Mouse (Mus musculus): ENCODE results near the gene Cd300lb. TPM values are rescaled to one million over a fixed set of nuclear protein-coding genes. Genes with fewer than 3 reads are reported as not detected.

Cd300lb gene
- polyA plus RNA-seq (2014; fragmentation: Nextera tagmentation; extraction: Ambion mirVana), result not detected in 2 replicates

DNA sequence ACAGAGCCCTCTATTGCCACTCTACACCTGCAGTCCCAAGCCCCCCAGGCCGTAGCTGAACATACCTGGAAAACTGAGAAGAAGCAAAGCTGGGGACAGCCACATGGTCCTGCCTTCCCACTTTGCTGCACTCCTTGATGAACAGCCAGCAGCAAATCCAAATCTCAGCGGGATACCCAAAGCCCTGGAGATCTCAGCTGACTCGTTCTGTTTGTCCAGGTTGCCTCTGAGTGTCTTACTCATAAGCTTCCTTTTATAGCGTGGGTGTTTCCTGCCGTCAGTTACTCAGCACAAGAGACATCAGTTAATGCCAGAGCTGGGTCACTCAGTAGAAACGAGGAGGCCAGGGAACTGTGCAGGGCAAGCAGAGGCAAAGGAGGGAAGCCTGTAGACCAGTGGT, at the start of gene Cd300lb:
Gene Cd300lb (minus strand): TSS at position 243 of the 400 bp plus-strand sequence.
- Histone ChIP-seq H3K27ac (ENCODE audit: low read depth, low read length) (no peak within 1 kb of the TSS), H3K36me3 (ENCODE audit: control insufficient read depth, insufficient read depth, low read length) (no peaks in the 10 kb centered on the region), H3K4me2 (ENCODE audit: low read depth, low read length) (no peak within 1 kb of the TSS), H3K27me3 (ENCODE audit: control insufficient read depth, insufficient read depth, low read length) (no peaks in the 10 kb centered on the region), H3K4me1 (ENCODE audit: control insufficient read depth, insufficient read depth, low read length) (no peaks in the 10 kb centered on the region), H3K9ac (replicated peaks; ENCODE audit: low read depth, low read length) (no peak within 1 kb of the TSS), H3K9me3 (ENCODE audit: control insufficient read depth, low read length) (no peaks in the 10 kb centered on the region), H3K4me3 (ENCODE audit: low read depth, low read length) (no peak within 1 kb of the TSS)
- no peak for ATAC-seq (ENCODE audit: low read depth)
- WGBS, result 55% methylated on average over 6 of the region's 6 CpGs

DNA sequence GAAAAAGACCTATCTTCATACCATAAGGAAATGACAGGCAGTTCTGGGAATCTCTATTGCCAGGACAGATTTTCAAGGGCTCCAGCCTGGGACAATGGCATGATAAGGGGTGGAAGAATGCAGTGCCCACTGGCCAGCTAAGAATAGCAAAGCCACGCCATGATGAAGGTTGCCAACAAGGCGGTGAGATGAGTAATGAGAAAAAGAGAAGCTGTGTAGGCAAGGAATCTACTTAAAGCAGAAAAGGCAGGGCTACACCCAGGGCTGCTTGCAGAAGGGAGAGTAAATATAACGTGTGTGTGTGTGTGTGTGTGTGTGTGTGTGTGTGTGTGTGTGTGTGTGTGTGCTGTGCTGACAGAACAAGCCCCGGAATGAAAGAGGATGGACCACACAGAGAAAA, 47.7 kb upstream of the Cd300lb start:
- H3K27me3 ChIP-seq (ENCODE audit: control insufficient read depth, insufficient read depth, low read length), result no peaks in the 10 kb centered on the region
- no peaks in the 10 kb centered on the region for H3K4me1 ChIP-seq (ENCODE audit: control insufficient read depth, insufficient read depth, low read length)
- no peak overlapping the region for H3K27ac ChIP-seq (ENCODE audit: low read depth, low read length)
- no peaks in the 10 kb centered on the region for H3K36me3 ChIP-seq (ENCODE audit: control insufficient read depth, insufficient read depth, low read length)
- no peaks in the 10 kb centered on the region; the same call in 1 of the 2 replicates for H3K9me3 ChIP-seq (ENCODE audit: control insufficient read depth, low read length)
- H3K4me2 ChIP-seq (ENCODE audit: low read depth, low read length), result no peak overlapping the region
- H3K9ac ChIP-seq (replicated peaks; ENCODE audit: low read depth, low read length), result no peak overlapping the region
- no peak for ATAC-seq (ENCODE audit: low read depth)
- no peak overlapping the region for H3K4me3 ChIP-seq (ENCODE audit: low read depth, low read length)
- WGBS, result 81% methylated on average over 4 of the region's 4 CpGs

DNA sequence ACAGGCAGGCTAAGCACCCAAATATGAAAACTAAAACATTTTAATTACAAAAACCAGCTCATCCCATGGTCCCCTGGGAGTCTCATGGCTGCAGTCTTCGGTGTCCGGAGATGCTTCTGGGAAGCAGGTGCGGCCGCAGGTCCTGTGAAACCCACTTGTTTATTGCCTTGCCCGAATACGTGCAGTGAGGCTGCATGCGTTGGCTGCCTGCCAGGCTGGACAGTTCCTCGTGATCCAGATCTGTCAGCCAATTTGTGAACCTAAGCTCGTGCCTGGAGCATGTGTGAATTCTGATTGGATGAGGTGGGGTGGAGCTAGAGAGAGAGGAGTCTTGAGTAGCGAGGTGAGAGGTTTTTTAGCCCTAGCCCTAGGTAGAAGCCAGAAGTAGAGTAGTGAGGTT, 38.5 kb upstream of the Cd300lb start:
- H3K27ac ChIP-seq (ENCODE audit: low read depth, low read length), result no peak overlapping the region
- H3K9ac ChIP-seq (replicated peaks; ENCODE audit: low read depth, low read length), result no peak overlapping the region
- H3K4me2 ChIP-seq (ENCODE audit: low read depth, low read length), result no peak overlapping the region
- 82% methylated on average over 10 of the region's 10 CpGs for WGBS
- H3K4me1 ChIP-seq (ENCODE audit: control insufficient read depth, insufficient read depth, low read length), result no peaks in the 10 kb centered on the region
- H3K27me3 ChIP-seq (ENCODE audit: control insufficient read depth, insufficient read depth, low read length), result no peaks in the 10 kb centered on the region
- H3K9me3 ChIP-seq (ENCODE audit: control insufficient read depth, low read length), result no peaks in the 10 kb centered on the region
- no peak for ATAC-seq (ENCODE audit: low read depth)
- no peak overlapping the region for H3K4me3 ChIP-seq (ENCODE audit: low read depth, low read length)
- H3K36me3 ChIP-seq (ENCODE audit: control insufficient read depth, insufficient read depth, low read length), result no peaks in the 10 kb centered on the region

- WGBS, result 86% methylated on average over 9 of the region's 9 CpGs
These were observed 34.6 kb upstream of the Cd300lb start, which contains the start of gene Cd300c for GRCm38 (mm10) chr11:114968752-114969207. Gene Cd300c (minus strand): TSS chr11:114969157.

DNA sequence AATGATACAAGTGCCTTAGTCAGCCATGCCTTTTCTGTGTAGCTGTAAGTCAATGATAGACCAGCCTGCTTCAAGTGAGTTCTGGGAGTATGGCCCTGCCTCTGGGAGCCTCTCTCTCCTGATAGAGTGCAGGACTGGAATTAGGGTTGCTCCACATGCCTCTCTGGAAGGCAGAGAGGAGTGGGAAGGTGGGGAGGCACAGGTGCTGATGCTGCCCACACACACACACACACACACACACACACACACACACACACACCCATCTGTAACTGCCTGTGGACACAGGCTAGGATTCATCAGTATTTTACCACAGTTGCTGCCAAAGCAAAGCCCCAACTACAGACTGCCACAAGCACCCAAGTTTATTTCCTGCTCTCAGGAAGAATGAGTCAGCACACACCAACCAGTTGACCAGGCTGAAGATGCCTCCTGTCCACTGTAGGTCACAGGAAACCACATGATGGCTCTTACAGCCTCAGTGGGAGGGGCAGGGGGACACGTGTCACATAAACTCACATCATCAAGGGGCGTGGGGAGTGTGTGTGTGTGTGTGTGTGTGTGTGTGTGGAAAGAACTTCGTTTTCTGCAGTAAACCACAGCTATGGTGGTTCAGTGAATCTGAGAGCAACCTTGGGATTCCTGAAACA, 31.1 kb upstream of the Cd300lb start:
- H3K27ac ChIP-seq (ENCODE audit: low read depth, low read length), result no peak overlapping the region
- no peaks in the 10 kb centered on the region for H3K4me1 ChIP-seq (ENCODE audit: control insufficient read depth, insufficient read depth, low read length)
- no peaks in the 10 kb centered on the region for H3K9me3 ChIP-seq (ENCODE audit: control insufficient read depth, low read length)
- WGBS, result 71% methylated on average over 3 of the region's 3 CpGs
- no peaks in the 10 kb centered on the region for H3K27me3 ChIP-seq (ENCODE audit: control insufficient read depth, insufficient read depth, low read length)
- no peak for ATAC-seq (ENCODE audit: low read depth)
- no peak overlapping the region for H3K4me3 ChIP-seq (ENCODE audit: low read depth, low read length)
- H3K36me3 ChIP-seq (ENCODE audit: control insufficient read depth, insufficient read depth, low read length), result no peaks in the 10 kb centered on the region
- no peak overlapping the region for H3K9ac ChIP-seq (replicated peaks; ENCODE audit: low read depth, low read length)
- H3K4me2 ChIP-seq (ENCODE audit: low read depth, low read length), result no peak overlapping the region

More at GRCm38 (mm10) chr11:114968752-114969207, 34.6 kb upstream of the Cd300lb start, which contains the start of gene Cd300c:
- Histone ChIP-seq H3K27ac (ENCODE audit: low read depth, low read length) (no peak within 1 kb of the TSS), H3K27me3 (ENCODE audit: control insufficient read depth, insufficient read depth, low read length) (no peaks in the 10 kb centered on the region), H3K4me1 (ENCODE audit: control insufficient read depth, insufficient read depth, low read length) (no peaks in the 10 kb centered on the region), H3K9ac (replicated peaks; ENCODE audit: low read depth, low read length) (no peak within 1 kb of the TSS), H3K36me3 (ENCODE audit: control insufficient read depth, insufficient read depth, low read length) (no peaks in the 10 kb centered on the region), H3K4me2 (ENCODE audit: low read depth, low read length) (no peak within 1 kb of the TSS), H3K9me3 (ENCODE audit: control insufficient read depth, low read length) (no peaks in the 10 kb centered on the region), H3K4me3 (ENCODE audit: low read depth, low read length) (no peak within 1 kb of the TSS)
- ATAC-seq (ENCODE audit: low read depth), result no peak

- H3K27ac ChIP-seq (ENCODE audit: low read depth, low read length), result no peak overlapping the region
- H3K4me1 ChIP-seq (ENCODE audit: control insufficient read depth, insufficient read depth, low read length), result no peaks in the 10 kb centered on the region
- no peak overlapping the region for H3K9ac ChIP-seq (replicated peaks; ENCODE audit: low read depth, low read length)
- H3K4me2 ChIP-seq (ENCODE audit: low read depth, low read length), result no peak overlapping the region
- H3K36me3 ChIP-seq (ENCODE audit: control insufficient read depth, insufficient read depth, low read length), result no peaks in the 10 kb centered on the region
- H3K4me3 ChIP-seq (ENCODE audit: low read depth, low read length), result no peak overlapping the region
- WGBS, result 70% methylated on average over 1 of the region's 1 CpGs
- H3K27me3 ChIP-seq (ENCODE audit: control insufficient read depth, insufficient read depth, low read length), result no peaks in the 10 kb centered on the region
- H3K9me3 ChIP-seq (ENCODE audit: control insufficient read depth, low read length), result no peaks in the 10 kb centered on the region
- ATAC-seq (ENCODE audit: low read depth), result no peak
These were observed 26.2 kb upstream of the Cd300lb start for GRCm38 (mm10) chr11:114960369-114960768.

GRCm38 (mm10) chr11:114933591-114933990, 595 bp downstream of the Cd300lb start:
- H3K36me3 ChIP-seq (ENCODE audit: control insufficient read depth, insufficient read depth, low read length), result no peaks in the 10 kb centered on the region
- no peaks in the 10 kb centered on the region for H3K27me3 ChIP-seq (ENCODE audit: control insufficient read depth, insufficient read depth, low read length)
- WGBS, result 73% methylated on average over 4 of the region's 4 CpGs
- no peak overlapping the region for H3K9ac ChIP-seq (replicated peaks; ENCODE audit: low read depth, low read length)
- H3K27ac ChIP-seq (ENCODE audit: low read depth, low read length), result no peak overlapping the region
- ATAC-seq (ENCODE audit: low read depth), result no peak
- no peak overlapping the region for H3K4me2 ChIP-seq (ENCODE audit: low read depth, low read length)
- no peaks in the 10 kb centered on the region for H3K4me1 ChIP-seq (ENCODE audit: control insufficient read depth, insufficient read depth, low read length)
- H3K9me3 ChIP-seq (ENCODE audit: control insufficient read depth, low read length), result no peaks in the 10 kb centered on the region
- no peak overlapping the region for H3K4me3 ChIP-seq (ENCODE audit: low read depth, low read length)

DNA sequence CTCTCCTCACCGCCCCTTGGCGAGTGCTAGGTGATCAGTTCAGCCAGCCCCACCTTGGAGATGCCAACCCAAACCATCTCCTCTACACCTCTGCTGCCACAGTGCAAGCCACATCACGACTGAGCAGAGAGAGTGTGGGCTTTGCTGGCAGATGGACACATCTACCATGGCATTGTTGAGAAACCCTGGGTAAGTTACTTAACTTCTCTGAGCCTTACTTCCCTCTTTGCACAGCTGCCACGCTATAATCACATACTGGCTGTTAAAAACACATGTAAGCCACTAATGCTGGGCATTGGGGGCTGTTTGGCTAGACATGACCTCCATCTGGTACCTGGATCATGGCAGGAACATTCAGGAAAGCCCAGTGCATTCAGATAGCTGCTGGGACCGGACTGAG, 3.1 kb downstream of the Cd300lb start:
- ATAC-seq (ENCODE audit: low read depth), result no peak
- Histone ChIP-seq H3K9me3 (ENCODE audit: control insufficient read depth, low read length) (no peaks in the 10 kb centered on the region), H3K9ac (replicated peaks; ENCODE audit: low read depth, low read length) (no peak overlapping the region), H3K4me2 (ENCODE audit: low read depth, low read length) (no peak overlapping the region), H3K27me3 (ENCODE audit: control insufficient read depth, insufficient read depth, low read length) (no peaks in the 10 kb centered on the region), H3K4me3 (ENCODE audit: low read depth, low read length) (no peak overlapping the region), H3K27ac (ENCODE audit: low read depth, low read length) (no peak overlapping the region), H3K36me3 (ENCODE audit: control insufficient read depth, insufficient read depth, low read length) (no peaks in the 10 kb centered on the region), H3K4me1 (ENCODE audit: control insufficient read depth, insufficient read depth, low read length) (no peaks in the 10 kb centered on the region)
- WGBS, result 76% methylated on average over 5 of the region's 5 CpGs

DNA sequence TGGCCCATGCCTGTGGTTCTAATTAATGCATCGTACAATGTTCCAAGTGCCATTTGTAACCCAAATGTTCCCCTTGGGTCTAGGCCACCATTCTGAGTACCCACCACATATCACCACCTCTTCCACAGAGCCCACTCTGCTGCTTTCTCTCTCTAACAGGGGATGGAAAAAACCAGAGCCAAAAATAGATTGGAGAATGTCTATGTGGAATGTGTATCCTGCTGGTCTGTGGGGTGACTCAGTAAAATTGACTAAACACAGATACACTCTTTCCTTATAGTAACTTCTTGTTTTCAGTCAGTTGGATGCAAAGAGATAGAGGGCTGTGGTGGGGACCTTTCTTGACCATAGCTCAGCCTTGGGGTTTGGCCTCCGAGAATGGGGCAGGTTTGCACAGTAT, 4.6 kb downstream of the Cd300lb start:
- Histone ChIP-seq H3K9ac (replicated peaks; ENCODE audit: low read depth, low read length) (no peak overlapping the region), H3K4me2 (ENCODE audit: low read depth, low read length) (no peak overlapping the region), H3K4me3 (ENCODE audit: low read depth, low read length) (no peak overlapping the region), H3K9me3 (ENCODE audit: control insufficient read depth, low read length) (no peaks in the 10 kb centered on the region), H3K27ac (ENCODE audit: low read depth, low read length) (no peak overlapping the region), H3K4me1 (ENCODE audit: control insufficient read depth, insufficient read depth, low read length) (no peaks in the 10 kb centered on the region), H3K36me3 (ENCODE audit: control insufficient read depth, insufficient read depth, low read length) (no peaks in the 10 kb centered on the region), H3K27me3 (ENCODE audit: control insufficient read depth, insufficient read depth, low read length) (no peaks in the 10 kb centered on the region)
- ATAC-seq (ENCODE audit: low read depth), result no peak
- WGBS, result 80% methylated on average over 2 of the region's 2 CpGs

Data from neural tube, embryonic 14.5 days (tissue).